Mouse (Mus musculus) layer of hippocampus, adult 11-12 months (tissue): ENCODE results near the gene Ermap.
A peak's percentile ranks its signal among the peaks of the same experiment; 100 is the strongest.

Source experiments
- DNase-seq: peaks from one replicate; pipeline ENCODE4 v3.0.0; 2022; ENCODE audit warnings: low spot score

The Ermap gene

DNA sequence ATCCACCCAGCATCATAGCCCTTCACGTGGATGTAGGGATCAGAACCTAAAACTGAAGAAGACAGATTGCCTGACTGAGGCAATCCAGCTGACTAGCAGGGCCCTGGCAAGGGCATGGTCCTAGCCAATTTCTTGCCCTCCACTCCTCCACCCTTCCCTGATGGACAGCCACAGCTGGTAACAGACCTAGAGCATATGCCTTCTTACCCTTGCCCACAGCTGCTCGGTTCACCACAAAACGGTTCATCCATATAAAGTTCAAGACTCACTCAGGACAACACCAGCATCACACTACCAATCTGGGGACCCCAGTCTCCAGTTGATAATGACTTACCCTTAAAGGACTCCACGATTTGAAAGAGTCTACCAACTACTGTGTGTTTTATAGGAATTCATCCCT is 4.0 kb downstream of the Ermap start:
- no peak for DNase-seq

DNA sequence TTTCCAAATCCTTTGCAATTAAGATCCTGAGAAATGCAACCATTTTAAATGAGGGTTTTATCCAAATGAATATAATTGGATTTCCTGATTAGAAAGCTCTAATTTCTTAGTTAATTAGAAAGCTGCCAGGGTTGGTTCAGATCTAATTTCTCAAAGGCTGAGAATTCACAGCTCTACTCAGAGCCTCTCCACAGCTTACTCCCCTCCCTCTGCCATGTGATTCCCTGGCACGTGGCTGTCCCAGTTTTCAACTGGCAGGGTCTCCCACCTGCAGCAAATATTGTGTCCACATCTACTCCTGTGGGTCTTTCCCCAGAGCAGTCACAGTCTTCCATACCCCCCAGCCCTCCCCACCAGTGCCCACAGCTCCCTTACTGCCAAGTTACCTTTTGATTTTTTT is 6.3 kb downstream of the Ermap start:
- DNase-seq: no peak

DNA sequence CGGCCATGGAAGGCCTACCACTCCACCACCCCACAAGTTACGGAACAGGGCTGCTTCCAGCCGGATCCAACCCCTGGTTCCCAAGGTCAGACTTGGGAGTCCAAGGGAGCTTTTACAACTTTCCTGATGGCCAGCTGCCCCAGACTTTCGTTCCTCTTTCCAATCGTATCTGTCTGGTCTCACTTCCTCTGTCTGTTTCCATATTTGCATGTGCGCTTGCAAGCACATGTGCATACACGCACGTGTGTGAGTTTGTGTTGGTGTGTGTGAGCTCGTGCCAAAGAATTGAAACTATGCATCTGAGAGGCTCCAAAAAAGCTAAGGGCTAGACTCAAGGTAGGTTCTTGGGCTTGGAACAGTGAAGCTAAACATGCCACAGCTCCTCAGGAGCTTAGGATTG is 8.4 kb downstream of the Ermap start:
- peak; percentile 39 for DNase-seq

DNA sequence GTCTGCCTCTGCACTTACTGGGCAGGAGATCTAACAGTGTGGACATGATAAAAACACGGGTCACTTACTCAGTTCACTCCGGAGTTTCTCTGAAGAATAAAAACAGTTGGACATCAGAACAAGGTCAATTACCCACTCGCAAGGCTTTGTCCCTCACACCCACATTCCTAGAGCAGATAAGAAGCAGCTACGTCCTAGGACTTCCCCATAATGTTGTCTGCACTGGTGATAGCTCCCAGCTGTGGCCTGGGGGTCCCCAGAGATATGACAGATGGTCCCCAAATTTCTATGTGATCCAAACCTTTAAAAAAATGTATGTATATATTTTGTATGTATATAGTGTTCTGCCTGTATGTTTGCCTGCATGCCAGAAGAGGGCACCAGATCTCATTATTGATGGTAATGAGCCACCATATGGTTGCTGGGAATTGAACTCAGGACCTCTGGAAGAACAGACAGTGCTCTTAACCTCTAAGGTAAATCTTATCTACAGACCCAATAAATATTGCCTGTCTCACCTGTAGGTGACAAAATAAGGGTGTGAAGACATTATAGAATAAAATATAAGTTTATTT is 9.6 kb downstream of the Ermap start:
- no peak for DNase-seq

DNA sequence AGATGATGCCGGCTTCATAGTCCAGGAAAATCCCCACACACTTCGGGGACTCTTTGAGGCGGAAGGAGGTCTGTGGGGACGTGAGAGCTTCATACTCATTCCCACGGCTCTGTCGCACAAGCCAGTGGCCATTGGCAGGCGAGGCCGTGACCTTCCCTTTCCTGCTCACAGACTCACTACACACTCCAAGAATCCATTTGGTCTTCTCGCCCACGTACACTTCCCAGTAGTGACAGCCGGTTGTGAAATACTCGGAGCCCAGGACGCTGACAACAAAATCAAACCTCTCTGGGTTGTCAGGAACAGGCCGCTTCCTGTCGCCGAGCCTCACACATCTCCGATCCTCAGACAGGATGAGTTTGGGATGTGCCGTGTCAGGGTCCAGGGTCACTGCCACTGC is 11.5 kb downstream of the Ermap start:
- DNase-seq: no peak

DNA sequence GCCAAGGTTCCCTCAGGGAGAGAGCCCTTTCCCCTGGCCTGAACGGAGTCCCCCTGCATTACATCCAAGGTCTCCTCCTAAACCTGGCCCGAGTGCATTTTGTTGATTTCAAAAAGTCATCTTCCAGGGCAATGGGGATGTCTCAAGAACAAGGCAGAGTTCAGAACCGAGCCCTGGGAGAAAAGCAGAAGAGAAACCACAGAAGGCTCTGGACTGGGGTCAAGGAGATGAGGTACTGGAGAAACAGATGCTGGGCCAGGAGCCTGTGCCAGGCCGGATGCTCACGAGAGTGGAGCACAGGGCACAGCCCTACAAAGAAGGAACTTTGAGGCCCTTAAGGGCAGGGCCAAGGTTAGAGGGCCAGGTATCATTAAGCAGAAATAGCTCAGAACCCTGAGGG is 12.1 kb downstream of the Ermap start:
- peak; percentile 36 for DNase-seq

DNA sequence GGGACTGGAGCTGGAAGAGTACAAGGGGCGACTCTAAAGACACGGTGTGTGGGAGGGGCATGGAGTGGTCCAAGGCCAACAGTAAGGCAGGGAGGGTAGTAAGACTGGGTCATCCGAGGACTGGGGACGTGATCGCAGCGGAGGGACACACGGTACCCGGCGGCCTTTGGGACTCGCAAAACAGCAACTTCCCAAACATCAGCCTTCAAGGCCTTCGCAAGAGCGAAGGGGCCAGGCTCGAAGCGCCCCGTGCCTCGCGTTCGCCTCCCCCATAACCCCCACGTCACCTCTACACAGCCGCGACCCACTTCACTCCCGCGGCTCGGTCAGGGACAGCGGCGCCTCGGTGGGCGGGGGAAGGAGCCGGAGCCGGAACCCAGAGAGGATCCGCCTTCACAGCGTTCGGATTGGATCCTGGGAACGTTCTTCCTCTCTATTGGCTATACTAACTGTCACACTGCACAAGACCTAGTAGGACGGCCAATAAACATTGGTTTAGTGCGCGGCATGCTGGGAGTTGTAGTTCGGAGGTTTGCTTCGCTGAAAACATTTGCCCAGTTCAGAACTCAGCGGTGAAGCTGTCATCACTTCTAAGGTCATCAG is 15.9 kb downstream of the Ermap start, which contains the start of gene Zfp691:
TSS of gene Zfp691 (minus strand) at position 345 of the 603 bp plus-strand sequence.
- peak; percentile 97 for DNase-seq

DNA sequence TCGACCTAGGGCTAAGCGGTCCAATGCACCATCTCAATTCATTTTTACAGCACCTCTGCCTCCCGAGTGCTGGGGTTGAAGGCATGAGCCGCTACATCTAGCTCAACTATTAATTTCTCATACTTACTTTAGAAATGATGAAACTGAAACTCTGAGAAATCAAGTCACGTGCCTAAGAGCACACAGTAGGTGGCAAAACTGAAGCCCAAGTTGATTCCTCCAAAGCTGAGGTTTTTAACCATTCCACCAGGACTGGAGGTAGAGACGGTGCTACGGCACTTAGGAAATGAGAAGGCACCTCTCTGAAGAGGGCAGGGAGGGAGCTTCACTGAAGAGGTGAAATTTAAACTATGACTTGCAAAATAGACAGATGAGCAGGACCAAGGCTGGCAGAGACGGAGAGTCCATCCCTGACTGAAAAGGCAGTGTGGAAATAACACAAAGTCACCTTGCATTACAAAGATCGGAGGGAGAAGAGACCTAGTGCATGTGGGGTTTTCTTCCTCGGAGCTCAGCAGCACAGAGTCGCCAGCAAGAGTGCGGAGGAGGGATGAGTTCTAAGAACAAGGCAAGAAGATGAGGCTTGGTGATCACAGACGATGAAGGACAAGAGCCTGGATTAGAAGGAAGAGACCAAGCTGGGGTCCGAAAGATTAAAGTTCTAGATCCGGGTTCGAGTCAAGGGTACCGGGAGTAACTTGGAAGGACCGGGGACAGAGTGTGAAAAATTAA is 16.7 kb downstream of the Ermap start:
- DNase-seq: no peak

DNA sequence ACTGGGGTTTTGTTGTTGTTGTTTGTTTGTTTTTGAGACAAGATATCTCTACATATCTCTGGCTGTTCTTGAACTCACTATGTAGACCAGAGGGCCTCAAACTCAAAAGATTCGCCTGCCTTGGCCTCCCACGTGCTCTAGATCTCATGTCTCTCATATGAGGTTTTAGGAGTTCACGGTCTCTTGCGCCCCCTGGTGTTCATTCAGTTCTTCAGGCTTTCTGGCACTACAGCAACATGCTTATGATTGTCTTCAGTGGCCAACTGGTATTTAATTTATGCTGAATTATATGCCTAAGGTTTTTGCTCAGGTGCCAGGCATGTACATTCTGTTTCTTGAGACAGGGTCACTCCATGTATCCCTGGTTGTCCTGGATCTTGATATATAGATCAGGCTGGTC is 22.1 kb downstream of the Ermap start:
- peak; percentile 91 for DNase-seq

DNA sequence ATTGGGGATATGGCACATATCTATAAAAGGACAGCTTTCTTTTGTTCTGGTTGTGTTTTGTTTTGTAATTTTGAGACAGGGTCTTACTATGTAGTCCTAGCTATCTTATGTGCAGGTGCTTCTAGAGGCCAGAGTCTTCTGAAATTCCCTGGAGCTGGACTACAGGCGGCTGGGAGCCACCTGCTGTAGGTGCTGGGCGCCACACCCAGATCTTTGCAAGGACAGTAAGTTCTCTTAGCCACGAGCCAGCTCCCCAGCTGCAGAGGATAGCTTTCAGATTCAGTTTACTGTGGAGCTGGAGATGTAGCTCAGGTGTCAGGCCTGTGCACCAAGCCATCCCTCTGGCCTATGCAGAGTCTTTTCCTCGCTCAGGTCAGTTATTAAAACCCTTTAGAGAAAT is 22.7 kb downstream of the Ermap start:
- DNase-seq: no peak

DNA sequence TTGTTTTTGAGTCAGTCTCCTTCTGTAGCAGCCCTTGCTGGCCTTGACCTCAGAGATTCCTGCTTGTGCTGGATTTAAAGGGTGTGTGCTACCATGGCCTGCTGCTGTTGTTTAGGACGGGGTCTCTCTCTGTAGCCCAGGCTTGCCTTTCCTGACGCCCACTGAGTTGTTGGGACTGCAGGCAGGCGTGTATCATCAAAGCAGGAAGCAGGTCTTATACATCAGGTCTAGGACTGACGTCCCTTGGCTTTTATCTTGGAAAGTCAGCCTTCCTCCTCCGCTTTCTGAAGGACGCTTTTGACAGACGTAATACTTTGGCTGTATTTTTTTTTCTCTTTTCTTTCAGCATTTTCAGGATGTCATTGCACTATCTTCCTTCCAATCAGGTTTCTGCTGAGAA is 23.9 kb downstream of the Ermap start:
- no peak for DNase-seq

DNA sequence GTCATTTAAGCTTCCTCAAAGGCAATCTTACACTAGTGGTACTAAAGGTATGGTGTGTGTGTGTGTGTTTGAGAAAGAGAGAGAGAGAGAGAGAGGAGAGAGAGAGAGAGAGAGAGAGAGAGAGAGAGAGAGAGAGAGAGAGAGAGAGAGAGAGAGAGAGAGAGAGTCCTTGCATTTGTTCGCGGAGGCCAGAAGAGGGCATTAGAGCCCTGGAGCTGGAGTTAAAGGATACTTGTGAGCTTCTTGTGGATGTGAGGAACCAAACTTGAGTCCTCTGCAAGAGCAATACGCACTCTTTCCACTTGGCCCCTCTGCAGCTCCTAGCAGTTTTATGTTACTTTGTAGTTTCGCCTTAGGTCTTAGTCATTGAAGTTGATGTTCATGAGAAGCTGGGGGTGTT is 26.8 kb downstream of the Ermap start:
- DNase-seq: no peak

DNA sequence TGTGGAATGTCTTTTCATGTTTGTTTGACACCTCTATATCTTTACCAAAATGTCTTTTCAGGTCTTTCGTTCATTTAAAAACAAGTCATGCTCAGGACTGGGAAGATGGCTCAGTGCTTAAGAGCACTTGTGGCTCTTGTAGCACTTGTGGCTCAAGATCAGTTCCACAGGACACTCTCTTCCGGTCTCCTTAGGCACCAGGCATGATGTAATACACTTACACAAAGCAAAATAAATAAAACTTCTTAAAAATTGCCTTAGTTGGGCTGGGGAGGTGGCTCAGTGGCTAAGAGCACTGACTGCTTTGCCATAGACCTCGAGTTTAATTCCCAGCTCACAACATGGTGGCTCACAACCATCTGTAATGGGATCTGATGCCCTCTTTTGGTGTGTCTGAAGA is 28.5 kb downstream of the Ermap start:
- DNase-seq: no peak

DNA sequence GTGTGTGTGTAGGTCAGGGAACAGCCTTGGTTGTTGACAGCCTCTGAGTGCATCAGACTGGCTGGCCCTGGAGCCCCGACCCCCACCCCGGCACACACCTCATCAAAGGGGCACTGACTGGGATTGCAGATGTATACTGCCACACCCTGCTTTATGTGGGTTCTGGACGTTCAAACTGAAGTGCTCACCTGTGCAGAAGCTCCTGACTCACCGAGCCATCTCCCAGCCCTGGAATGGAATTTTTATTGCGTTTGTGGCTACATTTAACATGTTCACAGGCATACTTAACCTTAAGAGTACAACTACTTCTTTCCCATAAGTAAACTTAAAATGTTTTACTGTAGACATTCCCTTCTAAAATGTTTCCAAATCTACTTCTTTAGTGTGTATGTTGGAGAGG is 31.9 kb downstream of the Ermap start:
- DNase-seq: no peak

DNA sequence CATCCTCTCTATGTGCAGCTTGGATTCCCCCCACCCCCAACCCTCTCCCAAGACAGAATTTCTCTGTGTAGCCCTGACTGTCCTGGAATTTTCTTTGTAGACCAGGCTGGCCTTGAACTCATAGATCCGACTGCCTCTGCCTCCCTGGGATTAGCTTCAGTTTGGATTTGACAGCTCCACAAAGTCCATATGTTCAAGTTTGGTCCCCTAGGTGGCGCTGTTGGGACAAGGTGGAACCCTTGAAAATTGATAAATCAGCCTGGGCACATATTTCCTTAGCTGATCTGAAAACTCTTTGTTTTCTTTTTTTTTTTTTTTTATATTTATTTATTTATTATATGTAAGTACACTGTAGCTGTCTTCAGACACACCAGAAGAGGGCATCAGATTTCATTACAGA is 32.6 kb downstream of the Ermap start:
- peak; percentile 73 for DNase-seq

DNA sequence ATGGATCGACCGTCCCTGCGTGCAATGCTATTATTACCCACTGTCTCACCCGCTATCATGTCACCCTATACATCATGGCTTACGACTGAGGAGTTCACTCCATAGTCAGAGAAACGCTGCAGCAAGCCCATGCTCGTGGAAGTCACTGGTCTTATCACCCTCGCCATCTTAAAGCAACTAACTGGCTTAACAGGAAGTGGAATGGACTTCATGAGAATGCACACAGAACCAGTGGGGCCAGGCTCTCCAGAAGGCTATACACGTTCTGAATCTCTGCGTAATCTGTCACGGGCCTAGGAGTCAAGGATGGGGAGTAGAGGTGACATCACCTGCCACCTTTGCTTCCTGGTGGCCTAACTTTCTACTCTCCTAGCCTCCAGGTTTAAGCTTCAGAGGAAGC is 41.1 kb downstream of the Ermap start:
- no peak for DNase-seq

DNA sequence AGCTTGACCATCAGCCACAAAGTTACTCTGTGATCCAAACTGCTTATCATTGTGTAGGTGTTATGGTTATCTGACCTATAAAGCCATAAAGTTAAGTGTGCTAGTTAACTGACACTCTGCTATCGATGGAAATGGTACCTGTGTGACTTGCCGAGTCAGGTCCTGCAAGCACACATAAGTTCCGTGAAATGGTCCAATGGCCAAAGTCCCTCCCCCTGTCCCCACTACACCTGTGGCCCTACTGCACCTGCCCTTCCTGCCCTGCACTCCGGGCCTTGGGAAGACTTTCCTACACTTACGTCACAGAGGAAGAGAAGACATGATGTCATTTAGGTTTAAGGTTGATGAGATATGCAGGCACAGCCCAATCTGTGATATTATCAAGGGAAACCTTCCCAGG is 42.5 kb downstream of the Ermap start:
- no peak for DNase-seq

DNA sequence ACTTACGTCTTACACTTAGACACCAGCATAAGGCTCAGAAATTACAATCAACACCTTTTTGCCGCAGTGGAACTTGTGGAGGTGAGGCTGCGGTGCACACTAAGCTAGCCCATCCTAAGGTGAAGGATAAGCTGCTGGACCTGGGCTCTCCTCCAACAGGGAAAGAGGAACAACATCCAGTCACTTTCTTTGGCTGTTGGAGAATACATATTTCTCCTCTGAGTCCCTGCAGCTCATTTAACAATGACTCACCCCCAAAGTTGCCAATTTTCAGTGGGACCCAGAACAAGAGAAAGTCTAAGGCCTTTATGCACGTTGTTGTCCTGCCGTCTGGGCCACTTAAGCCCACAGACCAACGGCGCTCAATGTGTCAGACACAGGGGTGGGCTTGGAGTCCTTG is 43.0 kb downstream of the Ermap start:
- no peak for DNase-seq

DNA sequence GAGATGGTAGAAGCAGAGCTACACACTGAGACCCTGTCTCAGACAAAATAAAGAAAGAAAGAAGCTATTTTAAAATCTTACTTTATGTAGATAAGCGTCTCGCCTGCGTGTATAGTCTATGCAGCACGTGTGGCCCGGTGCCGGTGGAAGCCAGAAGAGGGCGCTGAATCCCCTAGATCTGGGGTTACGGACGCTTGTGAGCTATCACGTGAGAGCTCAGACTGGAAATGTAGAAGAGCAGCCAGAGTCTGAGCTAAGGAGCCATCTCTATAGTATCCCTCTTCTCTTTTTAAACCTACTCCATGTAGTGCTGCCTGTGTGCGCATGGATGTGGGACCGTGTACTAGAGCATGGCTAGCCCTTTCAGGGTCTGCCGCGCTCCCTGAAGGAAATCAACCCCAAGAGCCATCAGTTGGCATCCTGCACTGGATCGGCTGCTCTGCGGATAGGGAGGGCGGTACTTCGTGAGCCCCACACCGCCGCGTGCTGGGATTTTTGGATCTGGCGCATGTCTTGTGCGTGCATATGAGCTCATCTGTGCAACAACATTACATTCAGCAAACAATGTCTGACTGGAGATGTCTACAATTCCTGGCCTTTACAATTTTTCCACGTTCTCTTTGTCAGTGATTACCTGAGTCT is 47.5 kb downstream of the Ermap start:
- DNase-seq: peak; percentile 60

DNA sequence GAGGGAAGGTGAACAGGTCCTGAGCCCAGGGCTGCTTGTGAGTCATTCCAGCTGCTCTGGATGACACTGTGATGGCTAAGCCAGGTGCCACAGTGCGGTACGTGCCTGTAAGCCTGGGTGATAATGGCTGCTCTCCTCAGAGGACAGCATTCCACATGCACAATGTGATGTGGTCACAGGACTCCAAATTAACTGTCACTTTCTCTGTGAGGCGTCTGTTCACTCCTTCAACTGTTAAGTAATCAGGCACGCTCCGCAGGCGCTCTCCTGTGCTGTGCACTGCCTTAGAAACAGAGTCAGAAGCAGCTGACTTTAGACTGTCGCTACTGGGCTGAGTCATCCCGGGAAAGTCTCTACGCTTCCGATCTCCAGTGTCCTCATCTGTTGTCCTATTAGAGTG is 48.6 kb downstream of the Ermap start:
- no peak for DNase-seq

DNA sequence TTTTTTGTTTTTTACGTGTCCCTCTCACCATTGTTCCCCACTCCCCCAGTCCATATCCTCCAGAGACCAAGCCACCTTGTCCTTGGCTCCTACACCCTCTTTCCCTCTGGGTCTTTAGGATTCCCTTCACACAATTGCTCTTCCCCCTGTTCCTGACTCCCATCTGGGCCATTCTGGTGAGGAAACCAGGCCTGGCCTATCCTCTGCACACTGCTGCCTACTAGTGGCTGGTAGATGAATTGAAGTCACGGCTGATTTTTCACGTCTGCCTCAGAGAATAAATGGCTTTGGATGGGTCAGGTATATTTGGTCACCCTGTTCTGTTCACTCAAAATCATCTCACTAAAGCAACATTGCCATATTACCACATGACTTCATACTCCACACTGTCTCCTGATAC is 49.7 kb downstream of the Ermap start:
- no peak for DNase-seq

DNA sequence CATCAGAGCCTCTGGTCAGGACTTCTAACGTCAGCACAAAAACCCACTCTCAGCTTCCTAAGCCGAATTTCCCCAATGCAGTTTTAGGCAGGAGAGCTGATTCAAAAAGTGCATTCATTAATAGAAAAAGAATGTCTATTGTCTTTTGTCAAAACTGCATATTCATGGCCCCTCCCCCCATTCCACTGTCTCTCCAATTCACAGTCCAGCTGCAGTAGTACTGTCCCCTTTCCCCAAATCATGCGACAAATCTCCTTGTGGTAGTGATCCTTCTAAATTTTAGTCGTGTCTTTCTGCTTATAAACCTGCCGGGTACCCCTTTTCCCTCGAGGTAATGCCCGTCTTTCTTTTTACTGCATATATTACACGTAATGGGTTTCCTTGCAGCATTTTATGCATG is 51.0 kb downstream of the Ermap start:
- peak; percentile 45 for DNase-seq

DNA sequence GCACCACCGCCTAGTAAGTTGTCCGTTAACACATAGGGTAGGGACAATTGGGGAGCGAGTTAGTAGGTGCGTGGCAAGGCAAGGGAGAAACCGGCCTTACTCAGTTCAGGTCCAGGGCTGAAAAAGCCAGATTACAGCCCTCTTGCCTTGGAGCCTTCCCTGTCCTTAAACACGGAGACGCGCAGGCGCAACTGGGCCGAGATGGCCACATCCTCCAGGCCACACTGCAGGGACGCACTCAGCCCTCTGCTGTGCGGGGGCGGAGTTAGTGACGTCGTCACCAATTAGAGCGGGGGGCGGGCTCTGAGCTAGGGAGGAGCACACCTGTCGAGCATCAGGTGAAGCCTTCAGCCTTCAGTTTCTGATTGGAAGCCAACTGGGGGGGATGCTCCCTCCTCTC is 51.6 kb downstream of the Ermap start:
- DNase-seq: peak; percentile 69
